Mouse (Mus musculus): ENCODE measurements around the gene RPS10-NUDT3.

Gene RPS10-NUDT3

GRCm38 (mm10) chr17:27551393-27551940 is 83.6 kb downstream of the RPS10-NUDT3 start:
- DNase-seq: no peak

- no peak for DNase-seq
Observed at GRCm38 (mm10) chr17:27549234-27549633, 85.8 kb downstream of the RPS10-NUDT3 start.

DNA sequence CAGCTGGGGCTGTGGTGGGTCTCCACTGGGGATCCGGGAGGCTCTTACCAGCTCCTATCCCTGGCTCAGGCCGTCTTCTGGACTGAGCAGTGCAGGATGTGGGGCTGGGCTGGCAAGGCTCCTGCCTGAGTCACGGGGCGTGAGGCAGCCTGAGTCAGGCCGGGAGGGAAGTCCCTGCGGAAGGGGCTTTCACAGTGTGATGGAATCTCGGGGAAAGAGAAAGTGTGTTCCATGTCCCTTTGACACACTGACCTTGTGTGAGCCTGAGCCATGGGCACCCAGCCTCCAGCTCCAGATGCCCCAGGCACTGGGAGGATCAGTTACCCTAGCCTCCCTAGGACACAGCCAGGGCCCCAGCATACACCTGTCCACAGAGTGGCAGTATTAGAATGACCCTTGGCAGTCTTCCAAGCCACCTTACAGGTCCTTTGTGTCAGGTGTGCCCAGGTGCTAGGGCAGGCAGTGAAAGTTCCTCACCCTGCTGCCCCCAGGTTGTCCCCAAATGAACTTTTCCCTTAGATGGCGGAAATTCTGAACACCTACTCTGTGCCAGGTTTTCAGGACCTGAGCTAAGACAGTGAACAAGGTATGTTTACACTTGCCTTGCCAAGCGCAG is 87.7 kb downstream of the RPS10-NUDT3 start:
- DNase-seq: peak; percentile 22

DNA sequence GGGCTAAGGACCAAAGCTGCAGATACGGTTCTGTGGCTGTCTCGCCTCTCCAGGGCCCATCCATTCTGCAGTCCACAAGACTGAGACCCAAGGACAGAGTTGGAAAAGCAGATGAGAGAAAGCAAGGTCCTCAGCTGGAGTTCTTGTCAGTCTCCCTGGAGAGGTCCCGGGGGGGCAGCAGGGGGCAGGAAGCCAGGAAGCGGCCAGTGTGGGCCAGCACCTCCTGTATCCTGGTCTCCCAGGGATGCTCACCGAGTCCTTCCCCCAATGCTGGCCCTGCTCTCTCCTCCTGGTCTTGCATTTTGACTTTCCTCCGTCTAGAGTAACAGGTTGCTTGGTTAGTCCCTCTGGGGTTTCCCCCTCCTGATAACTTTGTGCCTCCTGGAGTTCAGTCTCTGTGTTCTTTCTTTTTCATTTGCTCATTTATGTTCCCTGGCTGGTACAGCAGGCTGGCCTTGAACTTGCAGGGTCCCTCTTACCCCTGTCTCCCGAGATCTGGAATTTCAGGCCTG is 88.4 kb downstream of the RPS10-NUDT3 start:
- no peak for DNase-seq

DNA sequence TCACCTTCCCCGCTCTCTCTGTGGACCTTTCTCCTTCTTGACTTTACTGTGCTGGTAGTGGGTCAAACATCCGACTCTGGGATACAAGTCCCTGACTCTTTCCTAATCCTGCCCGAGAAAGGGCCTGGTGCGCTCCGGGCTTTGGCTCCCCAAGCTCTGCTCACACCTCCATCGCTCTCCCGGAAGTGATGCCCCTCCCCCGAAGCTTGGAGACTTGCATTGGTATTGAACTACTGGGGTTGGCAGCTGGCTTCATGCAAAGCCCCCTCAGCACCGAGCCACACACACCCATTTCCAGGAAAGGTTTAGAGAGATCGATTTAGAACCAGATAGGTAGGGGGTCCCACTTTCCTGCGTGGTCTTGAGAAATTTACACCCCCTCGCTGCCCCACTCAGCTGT is 89.0 kb downstream of the RPS10-NUDT3 start:
- no peak for DNase-seq

- DNase-seq: no peak
Observed at GRCm38 (mm10) chr17:27544551-27544950, 90.5 kb downstream of the RPS10-NUDT3 start.

DNA sequence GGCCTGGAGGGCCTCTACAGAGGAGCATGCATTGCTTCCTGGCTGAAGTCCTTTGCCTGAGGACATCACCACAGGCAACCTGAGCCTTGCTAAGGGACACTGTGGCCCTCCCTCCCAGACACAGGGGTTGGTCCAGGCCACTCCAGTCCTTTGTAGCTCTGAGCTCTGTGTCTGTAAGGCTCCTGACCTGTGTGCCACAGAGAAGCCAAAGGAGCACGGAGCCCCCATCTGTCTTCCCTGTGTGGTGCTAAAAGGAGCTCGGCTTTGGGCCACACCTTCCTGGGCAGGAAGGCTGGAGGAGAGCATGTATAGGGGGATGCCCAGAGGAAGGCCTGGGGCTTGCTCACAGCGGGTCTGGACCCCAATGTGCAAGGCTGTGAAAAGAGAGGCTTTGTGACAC is 93.0 kb downstream of the RPS10-NUDT3 start:
- DNase-seq: no peak

GRCm38 (mm10) chr17:27541261-27541660 is 93.8 kb downstream of the RPS10-NUDT3 start:
- DNase-seq: no peak

DNA sequence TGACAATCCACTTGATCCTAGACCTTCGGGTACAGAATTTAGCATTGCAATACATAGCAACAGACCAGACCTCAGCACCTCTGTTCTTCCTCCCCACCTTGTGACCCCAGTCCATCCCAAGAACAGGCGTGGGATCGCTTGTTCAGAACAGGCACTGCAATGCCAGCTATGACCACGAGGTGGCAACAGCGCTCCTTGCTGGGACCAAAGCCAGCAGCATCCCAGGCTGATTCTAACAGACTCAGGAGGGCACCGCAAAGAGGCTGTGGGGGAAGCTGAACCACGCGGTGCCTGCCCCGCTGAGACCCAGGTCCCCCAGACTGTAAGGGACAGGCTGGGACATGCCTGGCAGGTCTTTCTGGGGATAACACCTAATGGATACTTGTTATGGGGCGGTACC is 100.3 kb downstream of the RPS10-NUDT3 start:
- DNase-seq: peak; percentile 90

DNA sequence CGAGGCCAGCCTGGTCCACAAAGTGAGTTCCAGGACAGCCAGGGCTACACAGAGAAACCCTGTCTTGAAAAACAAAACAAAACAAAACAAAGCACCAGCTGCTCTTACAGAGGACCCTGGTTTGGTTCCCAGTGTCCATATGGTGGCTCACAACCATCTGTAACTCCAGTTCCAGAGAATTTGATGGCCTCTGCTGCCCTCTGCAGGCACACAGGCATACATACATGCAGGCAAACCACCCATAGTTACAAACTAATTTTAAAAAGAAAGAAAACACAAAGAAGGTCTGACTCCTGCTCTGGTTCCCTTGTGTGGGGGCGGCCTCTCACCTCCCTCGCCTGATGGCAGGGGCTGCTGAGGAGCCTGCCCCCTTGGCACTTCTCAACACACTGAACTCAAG is 101.7 kb downstream of the RPS10-NUDT3 start:
- no peak for DNase-seq

- DNase-seq: no peak
Observed at GRCm38 (mm10) chr17:27532095-27532494, 102.9 kb downstream of the RPS10-NUDT3 start.
